Mouse (Mus musculus): ENCODE measurements around the gene Scn5a.

Gene Scn5a

GRCm38 (mm10) chr9:119578636-119579438, at the start of gene Scn5a:
Scn5a (minus strand) TSS chr9:119579016.
- DNase-seq (ENCODE audit: low spot score in 2 of 2), result peak; percentile 34 to 53

DNA sequence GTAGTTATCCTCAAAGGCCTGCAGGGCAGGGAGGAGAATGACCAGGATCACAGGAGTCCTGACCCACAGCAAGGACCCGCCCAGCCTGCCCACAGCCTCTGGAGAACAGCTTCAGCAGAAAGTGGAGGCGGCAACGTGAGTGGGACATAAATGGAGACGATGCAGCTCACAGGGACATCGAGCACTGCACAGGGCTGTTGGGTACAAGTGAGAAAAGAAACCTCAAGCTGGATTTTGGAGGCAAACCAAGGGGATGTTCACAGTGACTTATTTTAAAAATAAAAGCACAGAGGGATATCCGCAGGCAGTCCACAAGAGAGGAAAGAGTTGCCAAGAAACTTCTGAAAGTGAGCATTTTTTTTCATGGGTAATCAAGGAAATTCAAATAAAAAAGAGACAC, 48.4 kb upstream of the Scn5a start:
- DNase-seq (ENCODE audit: low spot score in 2 of 2), result no peak

GRCm38 (mm10) chr9:119624151-119624550, 45.3 kb upstream of the Scn5a start:
- DNase-seq (ENCODE audit: low spot score in 2 of 2), result no peak

GRCm38 (mm10) chr9:119614798-119615197, 36.0 kb upstream of the Scn5a start:
- DNase-seq (ENCODE audit: low spot score in 2 of 2), result no peak

- DNase-seq (ENCODE audit: low spot score in 2 of 2), result no peak
Measured at GRCm38 (mm10) chr9:119610563-119611166, 31.8 kb upstream of the Scn5a start.

DNA sequence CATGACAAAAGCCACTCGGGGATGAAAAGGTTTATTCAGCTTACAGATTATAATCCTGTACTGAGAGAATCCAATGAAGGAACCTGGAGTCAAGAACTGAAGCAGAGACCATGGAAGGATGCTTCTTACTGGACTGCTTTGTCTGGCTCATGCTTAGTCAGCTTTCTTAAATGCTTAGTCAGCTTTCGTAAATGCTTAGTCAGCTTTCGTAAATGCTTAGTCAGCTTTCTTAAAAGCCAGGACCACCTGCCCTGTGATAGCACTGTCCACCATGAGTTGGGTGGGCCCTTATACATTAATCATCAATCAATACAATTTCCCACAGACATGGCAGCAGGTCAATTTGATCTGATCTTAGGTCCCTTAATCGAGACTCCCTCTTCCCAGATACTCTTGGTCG, 28.1 kb upstream of the Scn5a start:
- no peak for DNase-seq (ENCODE audit: low spot score in 2 of 2)

- DNase-seq (ENCODE audit: low spot score in 2 of 2), result no peak
Measured at GRCm38 (mm10) chr9:119604607-119605006, 25.8 kb upstream of the Scn5a start.

GRCm38 (mm10) chr9:119598501-119598900, 19.7 kb upstream of the Scn5a start:
- no peak for DNase-seq (ENCODE audit: low spot score in 2 of 2)

GRCm38 (mm10) chr9:119597332-119597731, 18.5 kb upstream of the Scn5a start:
- DNase-seq (ENCODE audit: low spot score in 2 of 2), result no peak

- no peak for DNase-seq (ENCODE audit: low spot score in 2 of 2)
Measured at GRCm38 (mm10) chr9:119589592-119589991, 10.8 kb upstream of the Scn5a start.

DNA sequence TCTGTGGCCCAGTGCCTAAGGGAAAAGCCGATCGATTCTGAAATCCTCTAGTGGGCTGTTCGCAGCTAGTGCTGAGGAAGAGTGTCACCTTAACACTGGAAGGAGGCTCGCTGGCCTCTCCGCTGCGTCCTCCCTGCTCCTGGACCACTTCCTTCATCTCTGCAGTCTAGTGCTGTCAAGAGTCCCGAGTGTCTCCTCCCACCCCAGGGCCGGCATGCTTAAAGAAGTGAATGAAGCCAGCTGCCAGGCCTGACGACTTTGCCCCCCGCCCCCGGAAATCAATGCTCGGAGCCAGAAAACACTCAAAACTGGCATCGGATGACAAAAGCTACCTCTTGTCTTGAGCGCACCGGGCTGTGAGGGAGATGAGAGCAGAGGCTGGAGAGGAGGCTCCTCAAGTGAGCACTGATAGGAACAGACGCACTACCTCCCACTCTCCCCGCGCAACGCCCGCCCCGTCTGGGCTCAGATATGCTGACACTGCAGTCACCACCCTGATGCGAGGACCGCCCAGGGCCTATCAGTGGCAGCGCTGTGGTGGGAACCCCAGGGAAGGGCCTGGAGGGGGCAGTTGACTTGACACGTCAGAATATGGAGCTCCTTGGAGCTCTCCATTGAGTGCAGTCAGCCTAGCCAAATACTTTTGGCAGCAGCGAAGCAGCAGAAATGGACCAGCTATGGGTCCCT, 10.1 kb upstream of the Scn5a start:
- no peak for DNase-seq (ENCODE audit: low spot score in 2 of 2)

- peak; percentile 69 to 84 for DNase-seq (ENCODE audit: low spot score in 2 of 2)
Measured at GRCm38 (mm10) chr9:119580668-119581067, 1.9 kb upstream of the Scn5a start.

DNA sequence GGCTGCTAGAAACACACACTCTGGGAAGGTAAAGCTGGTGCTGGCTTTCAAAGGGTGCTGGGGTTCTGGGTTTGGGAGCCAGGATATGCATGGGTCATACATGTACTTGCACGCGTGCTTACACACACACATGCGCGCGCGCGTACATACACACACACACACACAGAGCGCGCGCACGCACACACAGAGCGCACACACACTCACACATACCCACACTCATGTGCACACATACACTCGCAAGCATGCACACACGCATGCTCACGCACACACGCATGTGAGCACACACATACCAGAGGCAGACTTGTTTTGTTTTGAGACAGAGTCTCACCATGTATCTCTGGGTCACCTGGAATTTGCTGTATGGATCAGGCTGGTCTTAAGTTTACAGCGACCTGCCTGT, 1.4 kb upstream of the Scn5a start:
- no peak for DNase-seq (ENCODE audit: low spot score in 2 of 2)

DNA sequence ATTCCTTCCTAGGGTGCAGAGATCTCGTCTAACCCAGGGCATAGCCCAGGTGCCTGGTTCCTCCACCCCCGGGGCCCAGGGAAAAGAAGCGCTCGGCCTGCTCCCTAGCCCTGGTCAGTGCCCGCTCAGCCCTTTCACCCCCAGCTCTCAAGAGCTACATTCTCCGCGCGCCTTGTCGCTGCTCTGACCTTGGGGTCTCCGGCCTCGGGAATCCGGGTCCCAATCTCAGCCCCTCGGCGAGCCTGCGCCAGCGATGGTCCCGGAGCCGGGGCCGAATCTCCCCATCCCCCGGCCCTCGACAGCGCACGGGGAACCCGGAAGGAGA, 543 bp downstream of the Scn5a start:
- no peak for DNase-seq (ENCODE audit: low spot score in 2 of 2)

DNA sequence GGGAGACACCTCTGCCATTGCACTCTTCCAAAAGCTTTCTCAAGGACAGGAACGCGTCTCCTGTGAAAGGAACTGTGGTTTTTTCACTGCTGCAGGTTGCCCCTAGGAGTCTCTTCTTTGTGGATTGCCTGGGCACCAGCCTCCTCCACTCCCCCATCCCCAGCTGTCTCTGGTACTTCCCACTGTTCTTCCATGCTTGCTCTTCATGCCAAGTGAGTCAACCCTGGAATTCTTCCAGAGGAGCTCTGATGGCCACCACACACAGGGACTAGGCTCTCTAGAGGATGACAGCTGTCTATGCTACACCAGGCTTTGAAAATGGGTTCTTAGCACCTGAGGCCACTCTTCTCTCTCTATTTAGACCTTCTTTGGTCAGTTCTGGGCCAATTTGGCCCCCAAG, 1.8 kb downstream of the Scn5a start:
- no peak for DNase-seq (ENCODE audit: low spot score in 2 of 2)

DNA sequence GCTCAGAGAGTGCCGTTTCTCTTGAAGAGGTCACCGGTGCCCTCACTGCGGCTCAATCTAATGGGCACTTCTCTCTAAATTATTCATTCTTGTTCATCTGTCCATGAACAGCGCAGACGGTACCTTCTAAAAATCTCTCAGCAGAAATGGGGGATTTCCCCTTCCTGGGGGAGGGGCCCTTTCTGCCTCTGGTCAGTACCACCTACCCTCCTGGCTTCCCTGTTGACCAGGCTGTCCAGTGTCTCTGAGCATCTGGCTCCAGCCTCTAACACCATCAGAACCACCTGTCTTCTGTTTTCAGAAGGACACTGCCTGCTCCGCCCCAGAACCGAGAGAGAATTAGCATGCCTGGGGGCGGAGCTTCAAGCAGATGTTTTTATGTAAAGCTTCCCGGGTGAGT, 3.1 kb downstream of the Scn5a start:
- DNase-seq (ENCODE audit: low spot score in 2 of 2), result no peak

GRCm38 (mm10) chr9:119574366-119574765, 4.5 kb downstream of the Scn5a start:
- DNase-seq (ENCODE audit: low spot score in 2 of 2), result no peak

DNA sequence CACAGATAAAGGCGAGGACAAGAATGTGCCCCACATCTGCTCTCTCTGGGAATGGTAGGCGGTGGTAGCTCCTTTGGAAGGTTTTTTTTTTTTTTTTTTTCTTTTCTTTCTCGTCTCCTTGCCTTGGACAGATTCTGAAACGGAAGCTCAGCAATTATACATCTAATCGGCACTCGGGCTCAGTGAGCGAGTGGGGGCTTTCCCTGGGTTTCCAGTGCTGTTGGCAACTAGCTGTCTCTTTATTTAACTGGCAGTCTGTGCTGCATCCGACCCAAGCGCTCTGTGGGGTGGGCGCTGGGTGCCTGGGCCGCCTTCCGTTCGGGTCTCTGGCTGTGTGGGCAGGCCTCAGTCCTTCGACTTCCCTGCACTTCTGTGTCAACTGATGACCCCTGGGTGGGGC, 5.8 kb downstream of the Scn5a start:
- DNase-seq (ENCODE audit: low spot score in 2 of 2), result no peak

GRCm38 (mm10) chr9:119571411-119571888, 7.4 kb downstream of the Scn5a start:
- DNase-seq (ENCODE audit: low spot score in 2 of 2), result no peak

DNA sequence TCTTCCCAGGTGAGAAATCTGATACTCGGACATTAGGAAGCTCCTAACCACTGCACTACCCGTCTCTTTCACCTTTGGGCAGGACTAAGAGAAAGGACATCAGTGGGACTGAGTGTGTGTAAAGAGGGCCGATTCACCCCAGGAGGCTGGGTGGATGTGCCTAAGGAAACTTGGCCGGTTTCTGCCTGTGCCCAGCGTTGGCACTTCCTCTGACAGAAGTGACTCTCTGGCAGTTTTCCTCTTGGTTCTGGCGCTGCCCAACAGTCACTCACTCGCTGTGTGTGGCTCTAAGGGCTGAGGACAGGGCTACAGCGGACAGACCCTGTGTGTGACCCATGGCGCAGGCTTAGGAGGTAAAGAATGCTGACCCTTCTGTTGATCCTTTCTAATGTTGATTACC, 8.2 kb downstream of the Scn5a start:
- no peak for DNase-seq (ENCODE audit: low spot score in 2 of 2)

GRCm38 (mm10) chr9:119568732-119569131, 10.1 kb downstream of the Scn5a start:
- DNase-seq (ENCODE audit: low spot score in 2 of 2), result no peak

GRCm38 (mm10) chr9:119567800-119568199, 11.0 kb downstream of the Scn5a start:
- no peak for DNase-seq (ENCODE audit: low spot score in 2 of 2)

DNA sequence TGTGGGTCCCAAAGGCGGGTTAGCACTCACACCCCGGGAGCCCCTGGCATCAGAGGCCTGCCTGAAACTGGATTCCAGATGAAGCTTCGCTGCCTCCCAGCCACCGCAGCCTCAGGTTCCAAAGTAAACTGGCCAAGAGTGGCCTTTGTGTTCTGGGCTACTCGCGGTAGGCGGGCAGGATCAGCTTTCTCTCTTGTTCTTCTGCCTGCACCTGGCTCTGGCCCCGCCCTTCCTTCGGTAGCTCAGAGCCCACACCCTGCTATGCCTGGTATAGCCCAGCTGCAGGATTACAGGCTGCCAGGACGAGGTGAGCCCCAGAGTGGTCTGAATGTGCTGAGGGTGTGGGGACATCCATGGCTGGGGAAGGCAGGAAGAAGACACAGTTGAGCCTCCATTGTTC, 12.6 kb downstream of the Scn5a start:
- no peak for DNase-seq (ENCODE audit: low spot score in 2 of 2)

Measured in thymus, postnatal 10 days (tissue).